Mouse (Mus musculus): ENCODE measurements around the gene Col6a6. TPM values are rescaled to one million over a fixed set of nuclear protein-coding genes. Genes with fewer than 3 reads are reported as not detected.

The Col6a6 gene
- polyA plus RNA-seq, 1 experiment = 0.23 TPM

DNA sequence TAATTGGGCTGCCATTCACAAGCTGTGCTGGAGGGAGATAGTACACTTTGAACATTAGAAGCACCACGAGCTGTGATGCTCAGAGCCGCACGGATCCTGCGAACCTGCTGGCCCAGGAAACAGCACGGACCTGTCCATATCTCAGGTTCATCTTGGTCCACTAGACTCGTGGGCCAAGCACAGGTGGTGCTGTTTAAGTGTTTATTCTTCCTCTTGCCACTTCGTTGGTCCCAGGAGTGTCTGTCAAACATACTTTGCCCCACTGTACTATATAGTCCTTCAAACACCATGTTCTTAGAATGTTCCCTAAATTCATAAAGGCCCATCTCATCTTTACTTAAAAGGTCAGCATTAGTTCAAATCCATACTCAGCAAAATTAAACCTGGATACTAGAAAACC is 65.7 kb downstream of the Col6a6 start:
- H3K4me1 ChIP-seq (ENCODE audit: control insufficient read depth, insufficient read depth, low read length) = peaks cover 2% of the 10 kb centered on the region; the same call in 1 of the 2 replicates
- no peak overlapping the region for H3K4me3 ChIP-seq (ENCODE audit: insufficient read depth, low read length)
- no peak overlapping the region for H3K27ac ChIP-seq (ENCODE audit: insufficient read depth, low read length)
- TF ChIP-seq CTCF (IDR thresholded peaks at IDR 0.05; ENCODE audit: extremely low read depth, insufficient read depth, low read length) (no peak), POLR2A (IDR thresholded peaks at IDR 0.05; ENCODE audit: extremely low read depth, insufficient read depth, low read length) (no peak)

- Histone ChIP-seq H3K4me3 (ENCODE audit: insufficient read depth, low read length) (no peak overlapping the region), H3K4me1 (ENCODE audit: control insufficient read depth, insufficient read depth, low read length) (no peaks in the 10 kb centered on the region), H3K27ac (ENCODE audit: insufficient read depth, low read length) (no peak overlapping the region)
- TF ChIP-seq CTCF (IDR thresholded peaks at IDR 0.05; ENCODE audit: extremely low read depth, insufficient read depth, low read length) = no peak
- no peak for TF ChIP-seq POLR2A (IDR thresholded peaks at IDR 0.05; ENCODE audit: extremely low read depth, insufficient read depth, low read length)
Observed at GRCm38 (mm10) chr9:105758861-105759260, 69.1 kb downstream of the Col6a6 start.

DNA sequence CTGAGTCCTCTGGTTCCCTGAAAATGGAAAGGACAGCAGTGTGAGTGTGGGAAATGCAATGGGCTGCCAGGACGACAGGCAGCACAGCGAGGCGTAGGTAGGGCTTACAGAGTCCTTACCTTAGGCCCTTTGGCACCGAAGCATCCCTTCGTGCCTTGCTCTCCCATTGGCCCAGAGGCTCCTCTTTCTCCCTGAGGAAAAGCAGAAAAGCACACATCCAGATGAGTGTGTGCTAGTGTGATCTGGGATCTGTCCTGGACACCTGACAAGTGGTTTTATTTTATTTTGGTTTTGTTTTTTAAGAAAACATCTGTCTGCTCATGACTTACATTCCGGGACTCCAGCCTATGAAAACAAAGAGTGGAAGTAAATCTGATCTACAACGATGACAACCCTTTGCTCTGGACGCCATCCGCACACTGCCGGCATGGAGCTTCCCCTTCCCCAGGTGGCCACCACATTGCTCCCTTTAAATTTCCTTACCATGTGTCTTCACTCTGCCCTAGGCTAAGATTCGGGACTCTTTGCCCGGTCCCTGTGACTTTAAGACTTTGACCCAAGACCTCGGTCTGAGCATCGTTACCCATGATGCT is 69.7 kb downstream of the Col6a6 start:
- Histone ChIP-seq H3K4me1 (ENCODE audit: control insufficient read depth, insufficient read depth, low read length) (no peaks in the 10 kb centered on the region), H3K27ac (ENCODE audit: insufficient read depth, low read length) (no peak overlapping the region), H3K4me3 (ENCODE audit: insufficient read depth, low read length) (no peak overlapping the region)
- TF ChIP-seq POLR2A (IDR thresholded peaks at IDR 0.05; ENCODE audit: extremely low read depth, insufficient read depth, low read length) (no peak), CTCF (IDR thresholded peaks at IDR 0.05; ENCODE audit: extremely low read depth, insufficient read depth, low read length) (no peak)

DNA sequence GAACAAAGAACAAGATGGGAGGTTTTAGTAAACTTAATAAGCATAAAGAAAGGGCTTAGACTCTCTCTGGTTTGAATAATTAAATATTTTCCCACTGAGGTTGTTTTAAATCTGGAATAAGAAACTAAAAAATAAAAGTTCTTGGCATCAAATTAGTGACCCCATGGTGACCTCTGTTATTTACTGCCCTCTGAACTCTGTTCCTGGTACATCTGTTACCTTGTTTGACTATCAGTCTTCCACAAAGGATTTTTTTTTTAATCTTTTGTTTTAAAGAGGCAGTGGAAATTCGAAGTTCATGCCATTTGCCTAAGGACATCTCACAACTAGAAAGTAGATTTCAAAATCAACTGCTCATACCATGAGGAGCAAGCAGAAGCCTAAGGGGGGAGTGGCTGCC is 73.7 kb downstream of the Col6a6 start:
- no peak overlapping the region for H3K27ac ChIP-seq (ENCODE audit: insufficient read depth, low read length)
- no peaks in the 10 kb centered on the region for H3K4me1 ChIP-seq (ENCODE audit: control insufficient read depth, insufficient read depth, low read length)
- no peak overlapping the region for H3K4me3 ChIP-seq (ENCODE audit: insufficient read depth, low read length)
- no peak for TF ChIP-seq POLR2A (IDR thresholded peaks at IDR 0.05; ENCODE audit: extremely low read depth, insufficient read depth, low read length)
- TF ChIP-seq CTCF (IDR thresholded peaks at IDR 0.05; ENCODE audit: extremely low read depth, insufficient read depth, low read length) = no peak

GRCm38 (mm10) chr9:105745861-105746260 is 82.1 kb downstream of the Col6a6 start:
- TF ChIP-seq CTCF (IDR thresholded peaks at IDR 0.05; ENCODE audit: extremely low read depth, insufficient read depth, low read length) = no peak
- no peak for TF ChIP-seq POLR2A (IDR thresholded peaks at IDR 0.05; ENCODE audit: extremely low read depth, insufficient read depth, low read length)
- H3K4me3 ChIP-seq (ENCODE audit: insufficient read depth, low read length) = no peak overlapping the region
- H3K27ac ChIP-seq (ENCODE audit: insufficient read depth, low read length) = no peak overlapping the region
- H3K4me1 ChIP-seq (ENCODE audit: control insufficient read depth, insufficient read depth, low read length) = no peaks in the 10 kb centered on the region

DNA sequence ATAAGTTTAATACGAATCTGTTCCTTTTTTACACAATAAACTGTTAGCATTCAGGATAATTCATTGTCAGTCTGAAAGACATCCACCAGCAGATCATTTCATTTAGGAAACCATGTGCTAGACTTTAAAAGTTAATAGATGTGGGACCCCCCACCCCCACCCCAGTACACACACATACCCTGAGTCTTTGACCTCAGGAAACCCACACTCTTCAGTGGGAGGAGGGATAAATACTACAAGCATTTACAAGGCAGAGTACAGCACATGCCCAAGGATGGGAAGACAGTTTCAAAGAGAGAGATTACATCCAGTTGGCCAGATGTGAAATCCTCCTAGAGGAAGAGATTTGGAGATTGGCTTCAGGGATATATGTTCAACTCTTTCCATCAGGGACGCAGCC is 87.5 kb downstream of the Col6a6 start:
- no peak overlapping the region for H3K27ac ChIP-seq (ENCODE audit: insufficient read depth, low read length)
- TF ChIP-seq POLR2A (IDR thresholded peaks at IDR 0.05; ENCODE audit: extremely low read depth, insufficient read depth, low read length) (no peak), CTCF (IDR thresholded peaks at IDR 0.05; ENCODE audit: extremely low read depth, insufficient read depth, low read length) (no peak)
- H3K4me1 ChIP-seq (ENCODE audit: control insufficient read depth, insufficient read depth, low read length) = no peaks in the 10 kb centered on the region
- H3K4me3 ChIP-seq (ENCODE audit: insufficient read depth, low read length) = no peak overlapping the region

DNA sequence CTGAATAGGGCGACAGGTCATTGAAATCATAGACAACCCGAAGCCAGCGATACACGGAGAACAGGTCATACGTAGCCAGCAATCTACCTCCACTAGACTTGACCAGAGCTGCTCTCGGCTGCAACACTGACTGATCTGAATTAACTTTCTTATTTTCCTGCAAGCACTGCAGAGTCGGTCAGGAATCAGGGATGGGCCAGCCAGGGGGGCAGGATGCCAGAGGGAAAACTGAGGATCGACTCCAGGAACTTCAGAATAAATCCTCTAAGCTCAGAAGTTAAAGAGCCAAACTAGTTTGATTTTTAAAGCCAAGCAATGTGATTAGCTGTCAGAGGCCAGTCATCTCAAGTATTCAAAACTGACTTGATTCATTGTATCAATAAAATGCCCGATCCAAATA is 88.5 kb downstream of the Col6a6 start:
- no peak for TF ChIP-seq CTCF (IDR thresholded peaks at IDR 0.05; ENCODE audit: extremely low read depth, insufficient read depth, low read length)
- TF ChIP-seq POLR2A (IDR thresholded peaks at IDR 0.05; ENCODE audit: extremely low read depth, insufficient read depth, low read length) = no peak
- Histone ChIP-seq H3K4me1 (ENCODE audit: control insufficient read depth, insufficient read depth, low read length) (no peaks in the 10 kb centered on the region), H3K27ac (ENCODE audit: insufficient read depth, low read length) (no peak overlapping the region), H3K4me3 (ENCODE audit: insufficient read depth, low read length) (no peak overlapping the region)

- TF ChIP-seq CTCF (IDR thresholded peaks at IDR 0.05; ENCODE audit: extremely low read depth, insufficient read depth, low read length) = peak; percentile 26; the same call in 1 of the 2 replicates
- TF ChIP-seq POLR2A (IDR thresholded peaks at IDR 0.05; ENCODE audit: extremely low read depth, insufficient read depth, low read length) = no peak
Observed at GRCm38 (mm10) chr9:105737448-105737847, 90.5 kb downstream of the Col6a6 start.

GRCm38 (mm10) chr9:105735195-105735594 is 92.8 kb downstream of the Col6a6 start:
- TF ChIP-seq CTCF (IDR thresholded peaks at IDR 0.05; ENCODE audit: extremely low read depth, insufficient read depth, low read length) (no peak), POLR2A (IDR thresholded peaks at IDR 0.05; ENCODE audit: extremely low read depth, insufficient read depth, low read length) (no peak)
- no peak overlapping the region for H3K27ac ChIP-seq (ENCODE audit: insufficient read depth, low read length)
- H3K4me1 ChIP-seq (ENCODE audit: control insufficient read depth, insufficient read depth, low read length) = no peaks in the 10 kb centered on the region
- H3K4me3 ChIP-seq (ENCODE audit: insufficient read depth, low read length) = no peak overlapping the region

More at GRCm38 (mm10) chr9:105737448-105737847, 90.5 kb downstream of the Col6a6 start:
- Histone ChIP-seq H3K4me1 (ENCODE audit: control insufficient read depth, insufficient read depth, low read length) (no peaks in the 10 kb centered on the region), H3K4me3 (ENCODE audit: insufficient read depth, low read length) (no peak overlapping the region), H3K27ac (ENCODE audit: insufficient read depth, low read length) (no peak overlapping the region)

DNA sequence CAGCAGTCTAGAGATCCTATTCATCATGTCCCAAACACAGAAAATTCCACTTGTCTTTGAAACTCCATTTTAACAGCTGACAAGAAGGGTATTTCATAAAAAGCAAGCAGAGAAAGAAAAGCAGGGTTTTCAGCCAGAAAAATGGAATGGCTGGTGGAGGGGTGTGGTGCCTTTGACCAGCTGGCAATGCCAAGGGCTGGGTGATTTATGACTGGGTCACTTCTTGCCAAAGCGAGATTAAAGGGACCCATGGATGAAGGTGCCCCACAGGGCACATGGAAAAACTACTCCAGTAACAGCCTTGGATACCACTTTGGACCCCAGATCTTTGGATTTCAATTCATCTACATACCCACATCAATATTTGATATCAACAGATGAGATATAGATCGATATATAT is 93.3 kb downstream of the Col6a6 start:
- H3K4me3 ChIP-seq (ENCODE audit: insufficient read depth, low read length) = no peak overlapping the region
- TF ChIP-seq CTCF (IDR thresholded peaks at IDR 0.05; ENCODE audit: extremely low read depth, insufficient read depth, low read length) = no peak
- no peak for TF ChIP-seq POLR2A (IDR thresholded peaks at IDR 0.05; ENCODE audit: extremely low read depth, insufficient read depth, low read length)
- no peaks in the 10 kb centered on the region for H3K4me1 ChIP-seq (ENCODE audit: control insufficient read depth, insufficient read depth, low read length)
- no peak overlapping the region for H3K27ac ChIP-seq (ENCODE audit: insufficient read depth, low read length)

Data from cortical plate, adult 2 months (tissue).